Mouse (Mus musculus) urinary bladder, postnatal 4 days (tissue): Measurements from ENCODE around the gene Fryl.
A peak's percentile ranks its signal among the peaks of the same experiment; 100 is the strongest.

Source experiments
- DNase-seq, 2 experiments: peaks; one replicate each; pipeline ENCODE4 v3.0.0; 2021 to 2022; ENCODE audit warnings: low spot score in 2 of 2

Fryl gene

DNA sequence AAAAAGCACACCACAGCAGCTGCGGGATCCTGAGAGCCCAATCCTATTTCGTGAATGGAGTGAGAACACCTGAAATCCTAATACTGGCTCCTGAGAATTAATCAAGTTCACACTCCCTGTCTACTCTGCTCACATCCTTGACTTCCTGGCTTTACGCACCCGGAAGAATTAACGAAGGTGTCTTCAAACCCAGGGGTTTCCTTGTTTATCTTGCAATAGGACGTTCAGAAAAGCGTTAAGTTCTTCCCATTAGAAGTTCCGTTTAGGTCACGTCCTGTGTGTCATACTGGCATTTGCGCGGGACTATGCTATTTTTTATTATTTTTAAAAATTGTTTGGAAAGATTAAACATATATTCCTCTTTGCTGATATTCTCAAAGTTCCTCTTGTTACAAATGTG lies 677 bp upstream of the Fryl start:
- DNase-seq, result no peak

DNA sequence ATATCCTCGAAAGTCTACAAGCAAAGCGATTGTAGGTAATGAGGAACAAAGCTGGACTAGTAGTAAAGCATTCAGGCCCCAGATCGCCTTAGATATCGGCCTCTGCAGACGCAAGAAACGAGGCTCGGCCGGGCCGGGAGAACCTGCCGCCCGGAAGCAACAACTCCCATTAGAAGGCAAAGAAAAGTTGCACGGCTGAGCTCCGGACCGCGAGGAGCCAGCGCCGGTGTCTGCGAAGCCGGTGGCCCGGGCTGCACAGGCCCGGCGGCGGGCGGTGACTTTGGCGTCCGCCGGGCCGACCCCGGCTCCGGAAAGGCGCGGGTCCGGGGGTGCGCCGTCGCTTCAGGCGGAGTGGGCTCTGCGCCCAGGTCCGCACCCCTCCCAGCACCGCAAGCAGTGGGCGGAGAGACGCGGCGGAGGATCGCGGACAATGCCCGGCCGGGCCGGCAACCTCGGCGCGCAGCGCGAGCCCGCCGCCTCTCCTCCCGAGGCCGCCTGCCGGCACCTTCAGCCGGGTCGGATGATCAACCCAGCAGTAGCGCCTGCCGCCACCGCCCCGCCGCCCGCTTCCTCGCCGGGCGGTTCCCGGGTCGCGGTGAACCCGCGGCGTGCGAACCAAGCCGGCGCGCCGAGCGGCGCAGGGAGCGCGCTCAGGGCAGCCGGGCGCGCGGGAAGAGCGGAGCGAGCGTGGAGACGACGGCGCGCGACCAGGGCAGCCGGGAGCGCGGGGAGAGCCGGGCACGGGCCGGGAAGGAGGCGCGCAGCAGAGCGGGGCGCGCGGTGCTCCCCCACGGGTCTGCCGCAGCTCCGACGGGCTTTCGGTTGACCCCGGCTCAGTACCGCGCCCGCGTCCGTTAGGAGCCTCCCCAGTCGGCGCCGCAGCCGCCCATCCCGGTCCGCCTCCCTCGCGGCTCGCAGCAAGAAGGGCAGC lies 833 bp downstream of the Fryl start:
- DNase-seq, result peak; percentile 58 to 64

DNA sequence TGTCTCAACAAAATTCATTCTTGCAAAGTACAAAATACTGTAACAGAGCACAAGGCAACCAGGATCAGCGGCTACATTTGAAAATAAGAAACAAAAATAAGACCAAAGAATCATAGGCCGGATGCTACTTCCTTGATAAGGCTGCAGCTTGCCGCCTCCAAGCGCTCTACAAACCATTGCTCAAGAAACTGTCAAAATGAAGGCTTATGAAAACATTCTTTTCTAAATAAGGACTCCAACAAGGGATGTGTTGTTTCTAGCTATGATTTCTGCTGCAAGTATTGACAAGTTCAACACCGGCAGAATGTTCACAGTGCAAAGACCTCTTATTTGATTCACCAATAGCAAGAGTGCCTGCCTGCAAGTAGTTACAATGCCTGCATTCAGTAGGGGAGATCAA lies 1.8 kb downstream of the Fryl start:
- no peak for DNase-seq

DNA sequence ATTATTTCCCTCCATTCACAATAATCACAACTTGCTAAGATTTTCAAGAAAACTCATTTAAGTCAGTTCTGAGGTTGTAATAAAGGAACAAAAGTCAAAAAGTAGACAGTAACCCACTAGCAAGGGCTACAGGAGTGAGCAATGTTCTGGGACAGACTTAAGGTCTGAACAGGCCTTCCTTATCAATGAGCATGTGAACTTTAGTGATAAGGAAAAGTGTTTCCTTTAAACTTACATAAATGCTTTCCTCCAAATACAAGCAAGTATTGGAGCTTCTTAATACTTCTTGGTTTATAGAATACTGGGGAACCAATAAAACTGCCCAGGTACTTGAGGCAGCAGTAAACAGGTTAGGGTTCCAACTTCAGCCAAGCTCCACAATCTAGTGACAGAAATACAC lies 3.7 kb downstream of the Fryl start:
- DNase-seq, result no peak

DNA sequence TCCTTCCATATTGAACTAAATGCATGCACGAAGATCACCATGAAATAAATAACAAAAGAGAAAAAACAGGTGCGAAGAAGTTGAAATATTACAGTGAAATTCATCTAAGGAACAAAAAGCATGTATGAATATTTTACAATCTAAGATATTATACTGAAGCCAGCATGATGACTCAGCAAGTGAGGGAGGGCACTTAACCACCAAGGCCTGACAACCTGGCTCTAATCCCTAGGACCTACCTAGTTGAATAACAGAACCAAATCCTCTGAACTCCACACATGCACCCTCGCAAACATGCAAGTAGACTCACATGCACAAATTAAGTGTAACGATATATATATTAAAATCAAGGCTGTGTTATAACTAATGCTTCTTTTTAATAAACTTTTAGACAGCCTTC lies 7.1 kb downstream of the Fryl start:
- no peak for DNase-seq

DNA sequence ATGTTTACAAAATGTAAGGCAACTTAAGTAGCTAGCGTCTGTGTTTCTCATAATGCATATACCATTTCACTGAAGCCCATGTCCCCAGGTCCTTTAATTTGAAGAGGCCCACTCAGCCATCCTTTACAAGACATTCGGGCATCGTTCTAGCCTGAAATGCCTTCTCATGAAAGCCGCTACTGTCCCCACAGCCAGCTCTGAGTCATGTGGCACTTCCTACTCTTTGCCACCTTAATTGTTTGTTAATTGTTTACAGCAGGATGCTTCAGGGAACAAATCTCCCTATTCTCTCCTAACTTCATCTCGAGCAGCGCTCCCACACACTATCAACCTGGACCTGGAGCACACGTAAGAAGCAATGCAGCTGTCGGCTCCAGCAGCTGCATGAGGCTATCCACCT lies 8.2 kb downstream of the Fryl start:
- DNase-seq, result no peak

DNA sequence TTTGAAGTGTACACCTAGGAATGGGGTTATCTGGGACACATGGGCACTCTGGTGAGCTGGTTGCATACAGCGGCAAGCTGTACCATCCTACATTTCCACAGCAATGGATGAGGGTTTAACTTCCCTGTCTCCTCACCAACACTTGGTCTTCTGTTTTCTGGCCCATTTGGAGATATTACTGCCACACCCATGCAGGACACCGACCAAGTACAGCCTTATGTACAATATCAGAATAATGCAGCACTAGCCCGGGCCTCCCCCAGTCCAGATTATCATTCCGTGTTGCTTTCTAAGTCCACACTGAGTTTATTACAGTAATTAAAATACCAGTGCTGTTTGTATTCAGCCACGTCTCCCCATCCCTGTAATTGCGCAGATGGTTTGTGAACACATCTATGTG lies 10.0 kb downstream of the Fryl start:
- DNase-seq, result no peak

DNA sequence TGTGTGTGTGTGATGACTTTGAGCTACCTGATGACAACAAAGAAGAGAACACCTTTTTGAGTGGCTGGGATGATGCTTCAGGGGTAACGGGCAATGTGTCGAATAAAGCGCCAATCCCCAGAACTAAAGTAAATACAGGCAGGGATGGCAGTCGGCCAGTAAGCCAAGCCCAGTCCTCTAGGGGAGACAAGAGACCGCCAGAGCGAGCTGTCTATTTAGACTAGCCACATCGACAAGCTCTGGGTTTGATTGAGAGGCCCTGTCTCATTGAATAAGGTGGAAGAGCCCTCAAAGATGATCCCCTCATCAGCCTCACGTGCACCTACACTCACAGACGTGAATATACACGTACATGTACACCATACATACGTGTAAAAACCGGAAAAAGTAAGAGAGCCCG lies 12.0 kb downstream of the Fryl start:
- no peak for DNase-seq

DNA sequence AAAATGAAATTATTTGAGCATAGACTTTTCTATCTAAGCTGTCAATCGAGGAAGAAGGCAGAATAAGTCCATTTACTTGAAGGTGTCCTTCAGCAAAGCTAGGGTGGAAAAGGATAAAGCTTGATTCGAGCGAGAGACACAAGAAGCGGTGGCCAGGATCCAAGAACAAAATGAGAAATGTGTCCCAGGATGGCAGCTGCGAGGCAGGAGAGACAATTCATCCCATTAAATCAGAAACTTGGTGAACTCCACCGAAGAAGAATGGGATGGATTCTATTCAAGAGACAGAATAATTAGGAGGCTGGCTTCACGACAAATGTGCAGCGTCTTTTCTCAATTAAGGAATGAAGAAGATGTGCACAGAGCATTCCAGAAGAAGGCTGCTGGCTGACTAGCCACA lies 14.5 kb downstream of the Fryl start:
- DNase-seq, result no peak

DNA sequence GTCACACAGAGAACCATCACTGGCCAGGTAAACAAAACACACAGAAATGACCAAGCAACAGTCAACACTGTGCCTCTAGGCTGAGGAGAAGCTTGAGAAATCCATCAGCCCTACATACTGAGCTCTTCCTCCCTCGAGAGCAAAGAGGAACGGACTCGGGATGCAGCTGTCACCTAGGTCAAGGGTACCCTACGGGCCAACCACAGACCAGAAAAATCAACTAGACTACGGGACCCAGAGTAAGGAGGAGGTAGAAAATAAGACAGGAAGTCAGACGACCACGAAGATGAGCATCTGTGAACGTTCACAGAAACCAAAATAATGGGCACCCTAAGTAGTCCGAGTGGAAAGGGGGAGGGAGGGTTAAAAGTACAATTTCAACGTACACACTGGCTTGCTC lies 15.1 kb downstream of the Fryl start:
- no peak for DNase-seq

DNA sequence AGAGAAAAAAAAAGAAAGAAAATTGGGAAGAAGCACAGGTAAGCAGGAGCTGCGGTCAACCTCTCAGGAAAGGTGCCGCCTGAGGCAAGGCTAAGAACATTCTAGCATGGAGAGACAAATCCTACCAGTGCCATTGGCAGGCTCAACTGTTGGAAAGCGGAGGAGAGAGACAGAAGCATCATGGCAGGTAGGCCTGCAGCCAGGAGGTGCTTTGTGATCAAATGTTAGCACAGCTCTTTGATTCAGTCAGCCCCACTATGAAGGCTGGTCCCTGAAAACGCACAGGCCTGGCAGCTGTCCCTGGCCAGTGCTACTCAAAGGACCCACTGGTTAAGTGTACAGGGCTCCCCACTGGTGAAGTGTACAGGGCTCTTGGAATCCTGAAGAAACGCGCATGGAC lies 16.0 kb downstream of the Fryl start:
- DNase-seq, result no peak

DNA sequence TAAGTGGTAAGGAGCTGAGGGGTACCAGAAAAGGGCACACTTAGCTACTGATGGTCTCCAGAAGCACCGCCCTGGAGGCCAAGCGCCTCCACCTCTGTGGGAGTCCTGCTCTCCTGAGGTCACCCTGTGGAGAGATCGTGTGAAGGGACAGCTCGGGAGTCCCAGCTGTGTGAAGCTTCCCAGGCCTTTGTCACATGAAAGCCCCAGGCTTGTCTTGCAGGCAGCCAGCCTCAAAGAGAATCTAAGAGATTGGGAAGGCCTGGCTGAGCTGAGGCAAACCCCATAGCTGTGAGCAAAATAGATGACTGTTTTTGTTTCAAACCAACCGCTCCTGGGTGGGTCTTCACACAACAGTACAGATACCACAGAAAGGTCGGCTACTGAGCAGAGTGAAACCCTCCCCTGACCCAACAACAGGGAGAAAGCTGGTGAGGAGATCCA lies 19.5 kb downstream of the Fryl start:
- DNase-seq, result no peak

DNA sequence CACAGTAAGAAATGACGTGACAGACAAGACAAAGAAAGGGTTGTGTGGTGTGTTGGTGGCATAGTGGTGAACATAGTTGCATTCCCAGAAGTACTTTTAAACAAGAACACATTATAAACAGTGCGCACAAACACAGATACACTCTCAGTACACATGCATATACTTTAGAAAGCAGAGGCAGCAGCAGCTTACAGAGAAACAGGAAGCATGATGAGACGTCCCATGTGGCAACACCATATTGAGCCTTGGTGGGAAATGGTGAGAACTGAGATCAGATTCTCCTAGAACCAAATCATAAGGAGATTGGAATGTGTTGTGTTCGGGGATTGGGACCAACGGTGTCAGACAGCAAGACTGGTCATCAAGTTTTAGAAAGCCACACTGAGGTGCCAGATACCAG lies 21.2 kb downstream of the Fryl start:
- no peak for DNase-seq

DNA sequence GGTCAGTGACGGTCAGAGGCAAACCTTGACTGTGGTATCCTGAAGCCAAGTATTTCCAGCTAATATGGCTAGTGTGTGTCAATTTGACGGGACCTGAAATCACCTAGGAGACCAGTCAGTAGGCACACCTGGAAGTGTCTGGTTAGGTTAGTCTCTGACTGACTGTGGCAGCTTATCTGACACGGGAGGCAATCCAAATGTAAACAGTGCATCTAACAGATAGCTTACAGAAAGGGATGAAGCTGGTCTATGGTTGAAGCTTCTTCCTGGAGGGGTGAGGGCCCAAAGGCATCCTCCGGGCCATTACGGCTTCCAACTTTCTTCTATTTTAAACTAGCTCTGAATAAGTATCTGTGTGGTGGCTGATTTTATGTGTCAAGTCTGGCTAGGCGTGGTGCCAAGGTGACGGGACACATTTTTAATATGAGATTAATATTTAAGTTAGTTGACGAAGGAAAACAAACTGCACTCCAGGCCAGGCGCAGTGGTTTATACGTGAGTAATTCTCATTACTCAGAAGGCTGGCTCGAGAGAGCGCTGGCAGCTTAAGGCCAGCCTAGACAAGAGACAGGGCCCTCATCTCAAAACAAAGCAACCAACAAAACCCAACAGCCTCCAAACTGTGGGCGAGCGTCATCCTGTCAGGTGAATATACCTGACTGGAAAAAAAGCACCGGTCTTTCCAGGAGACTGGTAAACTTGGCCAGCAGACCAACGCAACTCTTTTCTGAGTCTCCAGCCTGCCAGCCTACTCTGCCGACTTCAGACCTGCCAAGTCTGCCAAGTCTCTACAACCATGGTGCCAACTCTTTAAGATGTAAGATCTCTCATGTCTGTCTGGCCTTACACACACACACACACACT lies 23.2 kb downstream of the Fryl start:
- no peak for DNase-seq

DNA sequence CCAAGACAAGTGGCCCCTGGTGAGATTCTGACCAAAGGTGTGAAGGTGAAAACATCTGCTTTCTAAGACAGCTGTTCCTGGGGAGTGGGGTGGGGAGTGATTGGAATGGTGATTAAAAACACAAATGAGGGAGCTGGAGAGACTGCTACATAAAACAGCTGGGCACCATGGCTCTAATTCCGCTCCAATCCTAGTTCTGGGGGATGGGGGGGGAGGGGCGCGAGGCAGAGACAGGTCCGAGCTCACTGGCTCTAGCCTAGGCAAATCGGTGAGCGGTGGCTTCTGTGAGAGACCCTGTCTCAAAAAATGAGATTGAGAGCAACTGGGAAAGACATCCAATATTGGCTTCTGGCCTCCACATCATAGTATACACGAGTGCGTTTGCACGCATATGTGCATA lies 24.2 kb downstream of the Fryl start:
- no peak for DNase-seq

DNA sequence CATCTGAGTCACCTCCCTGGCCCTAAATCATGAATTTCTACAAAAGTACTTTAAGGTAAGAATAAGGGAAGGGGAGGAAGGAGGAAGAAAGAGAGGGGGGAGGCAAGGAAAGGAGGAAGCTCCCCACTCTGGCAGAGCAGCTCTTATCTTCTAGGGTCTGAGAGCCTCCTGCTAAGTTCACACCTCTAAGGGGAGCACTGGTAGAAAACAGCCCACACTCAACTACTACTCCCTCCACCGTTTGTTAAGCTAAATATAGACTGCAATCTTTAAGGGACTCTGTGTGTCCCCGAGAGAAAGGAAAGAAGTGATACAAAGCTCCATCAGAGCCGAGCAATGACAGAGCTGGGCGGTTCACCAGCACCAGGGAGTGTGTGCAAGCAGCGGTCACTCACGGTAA lies 24.6 kb downstream of the Fryl start:
- no peak for DNase-seq

DNA sequence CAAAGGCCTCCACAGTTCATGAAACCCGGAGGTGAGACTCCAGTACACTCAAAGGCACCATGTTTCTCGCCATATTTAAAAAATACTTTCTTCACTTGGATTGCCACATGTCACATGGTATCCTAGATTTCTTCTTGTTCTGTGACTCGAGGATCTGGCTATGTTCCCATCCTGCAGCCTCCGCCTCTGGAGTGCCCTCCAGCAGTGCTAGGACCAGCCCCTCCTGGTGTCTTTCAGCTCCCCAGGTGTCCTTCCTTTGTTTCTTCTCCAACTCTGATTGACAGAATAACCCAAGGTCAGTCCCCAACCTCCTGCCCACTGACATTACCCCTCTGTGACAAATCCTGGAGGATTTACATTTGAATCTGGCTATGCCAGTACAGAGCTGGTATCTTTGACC lies 26.2 kb downstream of the Fryl start:
- DNase-seq, result no peak

DNA sequence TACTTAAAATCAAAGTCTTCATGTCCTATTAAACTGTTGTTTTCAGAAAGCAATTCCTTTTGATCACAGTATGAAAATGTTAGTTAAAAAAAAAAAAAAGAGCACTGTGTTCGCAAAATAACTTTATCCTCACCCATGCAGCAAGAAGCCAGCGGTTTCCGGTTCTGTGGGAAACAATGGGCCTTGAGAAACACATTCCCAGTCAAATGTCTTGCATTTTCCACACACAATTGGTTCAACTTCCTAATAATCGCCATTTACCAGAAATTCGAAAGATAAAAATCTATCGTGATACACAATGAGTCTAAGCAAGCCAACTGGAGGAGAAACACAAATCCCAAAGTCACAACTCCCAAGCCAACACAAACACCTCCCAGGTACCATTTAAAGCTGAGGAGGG lies 27.0 kb downstream of the Fryl start:
- no peak for DNase-seq

DNA sequence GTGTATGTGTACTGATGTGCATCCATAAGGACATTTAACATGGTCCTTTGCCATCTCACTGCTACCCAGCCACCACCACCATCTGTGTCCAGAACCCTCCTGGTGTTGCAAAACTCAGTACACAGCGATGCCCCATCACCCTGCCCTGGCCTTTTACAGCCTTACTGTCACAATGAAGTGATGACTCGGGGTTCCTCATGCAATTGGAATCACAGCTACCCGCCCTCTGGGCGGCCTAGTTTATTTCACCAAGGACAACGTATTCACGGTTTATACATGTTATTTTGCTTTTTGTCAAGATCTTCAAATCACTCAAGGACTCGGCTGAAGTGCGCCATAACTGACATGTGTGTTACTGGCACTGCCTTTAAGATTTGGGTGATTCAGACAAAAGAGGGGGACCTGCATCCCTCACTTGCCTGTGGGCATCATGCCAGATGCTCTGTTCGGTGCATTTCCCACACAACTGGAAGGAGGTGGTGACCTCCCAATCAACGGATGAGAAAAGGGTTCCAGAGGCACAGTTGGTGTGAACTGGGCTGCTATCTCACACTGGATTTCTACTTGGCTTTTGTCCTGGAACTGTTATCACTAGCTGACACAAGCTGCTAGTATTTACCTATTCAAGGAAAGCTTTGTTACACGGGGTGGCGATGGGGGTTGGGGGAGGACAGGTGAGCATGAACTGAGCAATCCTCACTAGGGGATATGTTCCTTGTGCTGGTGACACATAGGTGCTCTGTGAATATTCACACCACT lies 27.9 kb downstream of the Fryl start:
- DNase-seq, result no peak

DNA sequence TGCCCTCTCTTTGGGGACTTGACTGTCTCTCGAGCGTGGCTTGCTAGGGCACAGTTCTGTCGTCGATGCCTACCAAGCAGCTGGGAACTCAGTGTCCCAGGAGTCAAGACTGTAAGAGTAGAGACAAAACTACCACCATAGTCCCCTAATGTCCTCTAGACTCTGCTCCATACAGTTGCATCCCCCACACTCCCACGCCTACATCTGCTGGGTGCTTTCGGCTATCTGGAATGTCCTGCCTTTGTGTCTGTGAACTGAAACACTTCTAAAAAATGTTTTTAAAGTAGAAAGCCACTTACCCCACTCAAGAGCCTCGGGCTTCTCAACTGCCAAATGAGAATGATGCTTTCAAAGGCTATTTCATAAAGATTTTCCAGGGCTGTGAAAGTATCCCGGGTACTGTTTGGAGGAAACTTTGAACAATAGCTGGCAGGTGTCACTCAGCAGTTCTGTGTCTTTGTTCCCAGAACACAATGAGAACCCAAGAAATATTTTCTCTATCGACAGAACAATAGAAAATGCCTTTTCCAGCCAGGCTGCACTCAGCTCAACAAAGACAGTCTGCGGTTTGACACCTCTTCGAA lies 28.8 kb downstream of the Fryl start:
- DNase-seq, result no peak

DNA sequence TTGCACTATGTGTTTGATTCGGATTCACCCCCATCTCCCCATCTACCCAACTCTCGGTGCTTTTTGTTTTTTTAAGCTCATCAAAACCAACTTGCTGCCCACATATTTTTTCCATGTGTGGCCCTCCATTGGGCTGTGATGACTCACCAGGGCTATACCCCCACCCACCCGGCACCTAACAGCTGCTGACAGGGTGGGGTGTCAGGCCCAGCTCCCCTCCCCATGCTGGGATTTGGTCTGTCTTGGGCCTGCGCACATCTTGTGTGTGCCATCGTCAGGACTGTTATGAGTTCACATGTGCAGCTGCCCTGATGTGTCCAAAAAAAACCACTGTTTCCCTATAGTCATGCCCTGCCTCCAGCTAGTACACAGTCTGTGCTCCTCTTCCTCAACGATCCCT lies 33.4 kb downstream of the Fryl start:
- DNase-seq, result no peak

DNA sequence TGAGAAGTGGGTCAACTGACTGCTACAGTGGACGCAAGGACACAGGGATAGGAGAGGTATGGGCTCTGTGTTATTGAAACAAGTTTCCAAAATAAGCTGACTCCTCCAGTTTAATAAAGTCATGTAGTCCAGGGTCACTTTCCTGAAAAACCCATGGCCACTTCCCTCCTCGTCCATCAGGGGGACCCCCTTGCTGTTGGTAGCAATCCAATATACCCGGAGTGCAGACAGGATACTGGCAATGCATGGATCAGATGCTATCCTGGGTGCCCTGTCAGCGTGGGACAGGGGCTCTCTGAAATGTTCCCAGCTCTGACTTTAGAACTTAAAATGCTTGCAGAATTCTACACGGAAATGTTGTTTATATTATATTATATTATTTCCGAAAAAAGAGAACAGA lies 34.0 kb downstream of the Fryl start:
- DNase-seq, result no peak
